Mouse (Mus musculus): ENCODE measurements around the gene 2610507B11Rik. TPM values are rescaled to one million over a fixed set of nuclear protein-coding genes. Genes with fewer than 3 reads are reported as not detected.

2610507B11Rik gene
- total and polyA plus RNA-seq, 2 experiments from 2014 or later = 91.2 to 108 TPM

DNA sequence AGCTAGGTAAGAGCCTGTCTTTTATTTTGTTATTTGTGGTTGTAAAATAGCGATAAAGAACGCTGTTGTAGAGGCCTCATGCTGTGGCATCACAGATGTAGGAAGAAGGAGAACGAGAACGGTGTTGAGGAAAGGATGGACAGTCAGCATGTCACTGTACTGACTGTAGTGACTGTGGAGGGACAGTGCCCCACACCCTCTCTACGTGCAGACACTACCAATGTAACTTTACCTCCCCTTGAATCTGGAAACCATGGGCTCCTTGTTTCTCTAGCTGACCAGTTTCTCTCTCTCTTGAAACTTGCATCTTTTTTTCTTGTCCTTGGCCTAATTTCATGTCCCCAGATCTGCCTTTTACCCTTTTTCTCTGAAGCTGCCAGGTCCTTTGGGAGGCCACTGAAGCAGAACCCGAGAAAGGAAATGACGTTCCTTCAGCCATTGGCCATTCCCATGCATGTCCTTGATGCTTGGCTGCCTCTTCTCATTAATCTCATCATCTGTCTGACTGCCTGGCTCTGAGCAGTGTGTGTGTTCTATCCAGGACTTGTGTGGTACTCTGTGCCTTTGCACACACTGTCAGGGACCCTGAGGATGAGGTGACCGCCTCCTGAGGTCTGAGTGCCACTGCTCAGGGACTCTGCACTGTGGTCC, 49.4 kb downstream of the 2610507B11Rik start:
- H3K9me3 ChIP-seq (replicated peaks; ENCODE audit: control insufficient read depth, low read length) = no peaks in the 10 kb centered on the region
- no peak overlapping the region for H3K27ac ChIP-seq (ENCODE audit: low read depth)
- no peak overlapping the region for H3K4me3 ChIP-seq (ENCODE audit: low read depth, low read length)
- H3K4me2 ChIP-seq (ENCODE audit: low read depth, low read length) = no peak overlapping the region
- peaks cover 67% of the 10 kb centered on the region for H3K36me3 ChIP-seq (replicated peaks; ENCODE audit: control insufficient read depth, insufficient read depth, low read length)
- ATAC-seq (ENCODE audit: insufficient read depth, low read depth) = no peak
- 89% methylated on average over 8 of the region's 8 CpGs for WGBS
- H3K27me3 ChIP-seq (ENCODE audit: control insufficient read depth, insufficient read depth, low read length) = no peaks in the 10 kb centered on the region
- DNase-seq (ENCODE audit: low spot score) = no peak
- TF ChIP-seq EP300 (IDR thresholded peaks at IDR 0.05; ENCODE audit: low read depth) = no peak
- TF ChIP-seq CTCF (IDR thresholded peaks at IDR 0.05; ENCODE audit: low read depth) = no peak
- no peaks in the 10 kb centered on the region for H3K4me1 ChIP-seq (ENCODE audit: control insufficient read depth, insufficient read depth)
- H3K9ac ChIP-seq (replicated peaks; ENCODE audit: low read depth, low read length) = no peak overlapping the region

DNA sequence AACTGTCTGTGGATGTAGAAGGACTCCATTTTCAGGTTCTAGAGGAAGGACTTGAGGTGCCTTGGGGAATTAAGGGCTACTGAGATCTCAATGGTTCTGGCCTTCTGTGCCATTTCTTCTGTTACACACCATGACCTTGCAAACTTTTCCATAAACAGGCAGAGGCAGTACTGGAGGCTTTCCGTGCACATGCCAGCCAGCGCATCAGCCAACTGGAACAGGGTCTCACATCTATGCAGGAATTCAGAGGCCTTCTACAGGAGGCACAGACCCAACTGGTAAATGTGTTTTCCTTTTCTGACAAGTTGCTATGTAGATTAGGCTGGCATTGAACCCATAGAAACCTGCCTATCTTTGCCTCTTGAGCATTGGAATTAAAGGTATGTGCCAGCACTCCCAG, 52.1 kb downstream of the 2610507B11Rik start:
- DNase-seq (ENCODE audit: low spot score) (no peak), ATAC-seq (ENCODE audit: insufficient read depth, low read depth) (no peak; the same call in 1 of the 2 replicates)
- no peak overlapping the region for H3K4me3 ChIP-seq (ENCODE audit: low read depth, low read length)
- H3K9me3 ChIP-seq (replicated peaks; ENCODE audit: control insufficient read depth, low read length) = no peaks in the 10 kb centered on the region
- no peaks in the 10 kb centered on the region for H3K4me1 ChIP-seq (ENCODE audit: control insufficient read depth, insufficient read depth)
- TF ChIP-seq EP300 (IDR thresholded peaks at IDR 0.05; ENCODE audit: low read depth) = no peak
- TF ChIP-seq CTCF (IDR thresholded peaks at IDR 0.05; ENCODE audit: low read depth) = no peak
- H3K27ac ChIP-seq (ENCODE audit: low read depth) = 0 out of 2 replicates have a peak overlapping the region, but pooled peaks have one; percentile 25
- no peak overlapping the region for H3K4me2 ChIP-seq (ENCODE audit: low read depth, low read length)
- H3K9ac ChIP-seq (replicated peaks; ENCODE audit: low read depth, low read length) = no peak overlapping the region
- WGBS = 58% methylated on average over 2 of the region's 2 CpGs
- peaks cover 73% of the 10 kb centered on the region for H3K36me3 ChIP-seq (replicated peaks; ENCODE audit: control insufficient read depth, insufficient read depth, low read length)
- H3K27me3 ChIP-seq (ENCODE audit: control insufficient read depth, insufficient read depth, low read length) = no peaks in the 10 kb centered on the region

DNA sequence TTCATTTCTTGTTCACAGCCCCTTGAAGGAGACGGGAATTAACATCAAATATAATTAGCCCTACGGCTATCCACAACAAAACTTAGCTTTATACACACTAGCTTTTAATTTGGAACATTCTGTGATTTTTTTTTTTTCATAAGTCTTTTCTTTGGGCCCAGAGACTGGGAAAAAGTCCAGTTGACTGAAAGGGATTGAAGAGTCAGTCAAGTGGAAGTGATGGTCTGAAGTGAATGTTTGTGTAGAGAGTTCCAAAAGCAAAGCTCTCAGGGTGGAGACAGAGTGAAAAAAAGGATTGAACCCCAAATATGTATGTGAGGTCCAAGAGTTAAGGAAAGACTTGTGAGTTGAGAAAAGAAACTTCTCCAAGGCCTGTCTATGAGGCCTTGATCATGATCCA, 56.9 kb downstream of the 2610507B11Rik start:
- Histone ChIP-seq H3K9ac (replicated peaks; ENCODE audit: low read depth, low read length) (no peak overlapping the region), H3K9me3 (replicated peaks; ENCODE audit: control insufficient read depth, low read length) (no peaks in the 10 kb centered on the region), H3K27me3 (ENCODE audit: control insufficient read depth, insufficient read depth, low read length) (no peaks in the 10 kb centered on the region), H3K4me3 (ENCODE audit: low read depth, low read length) (no peak overlapping the region), H3K27ac (ENCODE audit: low read depth) (no peak overlapping the region), H3K36me3 (replicated peaks; ENCODE audit: control insufficient read depth, insufficient read depth, low read length) (peaks cover 69% of the 10 kb centered on the region), H3K4me1 (ENCODE audit: control insufficient read depth, insufficient read depth) (peaks cover 12% of the 10 kb centered on the region), H3K4me2 (ENCODE audit: low read depth, low read length) (no peak overlapping the region)
- 92% methylated on average over 2 of the region's 2 CpGs for WGBS
- TF ChIP-seq EP300 (IDR thresholded peaks at IDR 0.05; ENCODE audit: low read depth) = no peak
- TF ChIP-seq CTCF (IDR thresholded peaks at IDR 0.05; ENCODE audit: low read depth) = no peak
- DNase-seq (ENCODE audit: low spot score) = no peak
- ATAC-seq (ENCODE audit: insufficient read depth, low read depth) = no peak

DNA sequence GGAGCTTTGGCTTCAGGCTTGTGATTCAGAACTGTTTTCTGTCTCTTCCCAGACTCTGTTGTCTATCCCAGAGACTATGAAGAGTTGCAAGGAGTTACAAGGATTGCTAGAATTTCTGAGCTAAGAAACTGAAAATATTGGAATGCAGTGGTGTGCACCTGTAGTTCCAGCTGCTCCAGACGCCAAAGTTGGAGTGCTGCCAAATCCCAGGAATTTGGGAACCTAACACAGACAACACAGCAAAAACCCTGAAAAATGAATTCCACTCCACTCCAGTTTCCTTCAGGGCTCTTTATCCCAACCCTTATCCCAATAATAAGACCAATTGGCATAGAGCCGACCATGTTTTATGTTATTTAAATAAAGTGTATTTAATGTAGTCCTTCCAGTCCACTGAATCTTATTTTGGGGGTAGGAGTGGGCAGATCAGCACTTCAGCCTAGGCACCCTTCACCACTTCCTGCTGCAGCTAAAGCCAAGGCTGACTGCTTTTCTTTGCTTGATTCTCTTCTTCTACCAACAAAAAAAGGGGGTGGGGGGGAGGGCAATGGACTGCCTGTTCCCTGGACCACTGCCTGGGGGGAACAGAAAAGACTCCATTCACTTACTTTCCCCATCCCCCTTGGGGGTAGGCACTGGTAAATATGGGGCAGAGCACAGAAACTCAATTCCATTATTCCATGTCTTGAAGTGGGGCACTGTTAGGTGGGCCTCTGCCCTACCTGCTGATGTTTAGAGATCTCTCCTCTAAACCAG, 60.7 kb downstream of the 2610507B11Rik start:
- WGBS = 45% methylated on average over 2 of the region's 2 CpGs
- Histone ChIP-seq H3K9me3 (replicated peaks; ENCODE audit: control insufficient read depth, low read length) (no peaks in the 10 kb centered on the region), H3K4me2 (ENCODE audit: low read depth, low read length) (peak overlapping the region; percentile 47), H3K4me1 (ENCODE audit: control insufficient read depth, insufficient read depth) (peaks cover 19% of the 10 kb centered on the region), H3K36me3 (replicated peaks; ENCODE audit: control insufficient read depth, insufficient read depth, low read length) (peaks cover 41% of the 10 kb centered on the region), H3K27ac (ENCODE audit: low read depth) (no peak overlapping the region), H3K4me3 (ENCODE audit: low read depth, low read length) (0 out of 2 replicates have a peak overlapping the region, but pooled peaks have one; percentile 22), H3K27me3 (ENCODE audit: control insufficient read depth, insufficient read depth, low read length) (no peaks in the 10 kb centered on the region), H3K9ac (replicated peaks; ENCODE audit: low read depth, low read length) (no peak overlapping the region)
- TF ChIP-seq CTCF (IDR thresholded peaks at IDR 0.05; ENCODE audit: low read depth) (no peak), EP300 (IDR thresholded peaks at IDR 0.05; ENCODE audit: low read depth) (no peak)
- ATAC-seq (ENCODE audit: insufficient read depth, low read depth) (peak; percentile 7; the same call in 1 of the 2 replicates), DNase-seq (ENCODE audit: low spot score) (no peak)

DNA sequence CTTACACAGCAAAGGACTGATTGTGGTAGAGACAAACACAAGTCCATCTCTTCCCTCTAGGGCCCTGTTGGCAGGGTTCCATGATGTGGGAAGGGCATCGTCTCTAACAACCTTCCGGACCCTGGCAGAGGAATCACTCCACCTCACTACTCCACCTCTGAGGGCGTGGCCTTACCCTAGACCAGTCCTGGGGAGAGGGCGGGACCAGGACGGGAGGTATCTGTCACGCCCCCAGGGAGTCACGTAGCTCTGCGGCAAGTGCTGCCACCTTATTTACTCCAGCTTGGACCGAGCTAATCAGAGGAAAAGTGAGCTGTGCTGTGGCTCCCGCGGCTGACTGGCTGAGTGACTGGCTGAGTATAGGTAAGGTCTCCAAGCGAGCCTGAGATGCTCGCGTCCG, 61.3 kb downstream of the 2610507B11Rik start, which contains the start of gene Aldoc:
Gene Aldoc (plus strand): TSS at position 109 of the 400 bp plus-strand sequence.
- 7% methylated on average over 15 of the region's 15 CpGs for WGBS
- Histone ChIP-seq H3K4me2 (ENCODE audit: low read depth, low read length) (peak within 1 kb of the TSS; percentile 47), H3K27ac (ENCODE audit: low read depth) (peak within 1 kb of the TSS; percentile 27; the same call in 1 of the 2 replicates)

More for the DNA sequence above, 61.3 kb downstream of the 2610507B11Rik start, which contains the start of gene Aldoc:
- peak; percentile 97 for ATAC-seq (ENCODE audit: insufficient read depth, low read depth)
- peak; percentile 86 for DNase-seq (ENCODE audit: low spot score)
- Histone ChIP-seq H3K9me3 (replicated peaks; ENCODE audit: control insufficient read depth, low read length) (no peaks in the 10 kb centered on the region), H3K27me3 (ENCODE audit: control insufficient read depth, insufficient read depth, low read length) (no peaks in the 10 kb centered on the region), H3K36me3 (replicated peaks; ENCODE audit: control insufficient read depth, insufficient read depth, low read length) (peaks cover 34% of the 10 kb centered on the region), H3K4me1 (ENCODE audit: control insufficient read depth, insufficient read depth) (peaks cover 19% of the 10 kb centered on the region), H3K4me3 (ENCODE audit: low read depth, low read length) (peak within 1 kb of the TSS; percentile 22), H3K9ac (replicated peaks; ENCODE audit: low read depth, low read length) (no peak within 1 kb of the TSS)
- TF ChIP-seq EP300 (IDR thresholded peaks at IDR 0.05; ENCODE audit: low read depth) = no peak
- TF ChIP-seq CTCF (IDR thresholded peaks at IDR 0.05; ENCODE audit: low read depth) = no peak
